Mouse (Mus musculus): ENCODE measurements around the gene Celsr1.

The Celsr1 gene

DNA sequence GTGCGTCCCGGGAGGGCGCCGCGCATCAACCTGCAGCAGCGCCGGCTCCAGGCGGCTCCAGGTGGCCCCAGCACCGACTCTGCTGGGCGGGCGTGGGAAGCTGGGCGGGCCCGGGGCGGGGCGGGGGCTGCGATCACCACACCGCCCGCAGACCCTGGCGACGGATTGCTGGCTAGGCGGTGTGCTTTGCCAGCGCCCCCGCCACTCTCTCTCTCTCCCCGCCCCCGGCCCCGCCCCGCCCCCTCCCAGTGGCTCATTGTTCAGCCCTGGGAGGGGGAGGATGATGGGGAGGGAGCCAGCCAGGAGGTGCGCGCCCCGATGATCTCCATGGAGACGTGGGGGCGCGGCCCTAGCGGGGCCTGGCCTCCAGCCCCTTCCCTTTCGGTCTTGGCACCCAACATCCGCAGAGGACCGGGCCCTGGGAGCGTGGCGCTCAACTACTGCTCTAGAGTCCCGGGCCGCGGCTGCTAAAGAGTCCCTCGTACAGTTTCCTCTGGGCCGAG is 495 bp upstream of the Celsr1 start:
- DNase-seq (ENCODE audit: low spot score), result no peak

DNA sequence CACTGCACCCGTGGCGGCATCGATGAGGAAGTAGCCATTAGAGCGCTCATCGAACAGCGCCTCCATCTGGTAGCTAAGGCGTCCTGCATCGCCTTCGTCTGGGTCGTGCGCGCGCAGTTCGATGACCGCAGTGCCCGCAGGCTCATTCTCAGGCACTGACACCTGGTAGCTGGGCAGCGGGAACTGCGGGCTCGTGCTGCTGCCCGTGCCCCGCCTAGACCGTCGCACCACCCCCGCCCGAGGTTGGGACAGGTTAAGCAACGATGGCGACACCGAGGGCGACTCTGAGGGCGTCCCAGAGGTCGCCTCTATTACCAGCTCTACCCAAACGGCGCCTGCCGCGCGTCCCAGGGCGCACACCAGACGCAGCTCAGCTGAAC is 776 bp downstream of the Celsr1 start:
- no peak for DNase-seq (ENCODE audit: low spot score)

DNA sequence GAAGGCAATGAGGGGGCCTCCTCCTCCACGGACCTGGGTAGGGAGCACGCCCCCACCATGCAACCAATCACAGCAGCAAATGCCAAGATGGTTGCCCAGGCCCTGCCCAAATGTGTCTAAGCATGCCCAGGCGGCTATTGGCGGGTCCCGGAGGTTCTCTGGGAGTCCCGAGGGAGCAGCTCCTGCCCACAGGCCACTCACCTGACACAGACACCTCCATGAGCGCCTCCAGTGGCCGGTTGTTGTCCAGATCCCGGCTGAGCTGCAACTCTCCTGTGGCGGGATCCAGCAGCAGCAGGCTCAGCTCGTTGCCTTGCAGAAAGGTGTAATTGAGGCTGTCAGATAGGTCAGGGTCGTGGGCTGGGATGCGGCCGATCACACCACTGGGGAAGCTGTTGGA is 3.6 kb downstream of the Celsr1 start:
- no peak for DNase-seq (ENCODE audit: low spot score)

DNA sequence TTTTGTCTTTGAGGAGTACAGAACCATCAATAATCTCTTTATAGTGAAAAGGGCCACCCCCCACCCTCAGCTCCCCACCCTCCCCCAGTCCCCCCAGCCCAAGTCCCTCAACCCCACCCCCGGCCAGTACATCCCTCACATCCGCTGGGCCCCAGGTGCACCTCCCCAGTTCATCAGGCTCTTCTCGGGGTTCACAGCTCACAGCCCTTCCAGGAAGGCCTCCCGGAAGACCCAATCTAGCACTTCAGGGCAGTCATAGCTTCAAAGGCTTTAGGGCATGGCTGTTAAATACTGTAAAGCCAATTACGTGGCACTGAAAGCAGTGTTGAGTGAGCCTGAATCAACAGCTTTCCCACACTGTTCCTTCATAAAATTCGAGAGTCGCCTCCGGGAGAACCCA is 5.7 kb downstream of the Celsr1 start:
- DNase-seq (ENCODE audit: low spot score), result no peak

DNA sequence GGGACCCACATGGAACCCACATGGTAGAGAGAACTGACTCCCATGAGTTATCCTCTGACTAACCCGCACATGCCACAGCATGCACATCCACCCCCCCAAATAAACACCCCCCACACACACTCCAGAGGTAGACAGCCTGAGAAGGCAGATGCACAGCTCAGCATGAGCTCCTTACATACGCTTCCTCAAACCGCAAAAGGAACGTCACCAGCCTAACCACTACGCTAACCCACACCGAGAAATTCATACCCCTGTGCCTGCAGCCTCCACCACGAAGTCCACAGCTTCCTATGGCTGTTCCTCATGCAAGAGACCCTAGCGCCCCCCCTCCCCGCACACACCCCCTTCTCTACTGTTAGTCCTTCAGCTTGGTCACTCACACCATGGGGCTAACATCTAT is 11.6 kb downstream of the Celsr1 start:
- no peak for DNase-seq (ENCODE audit: low spot score)

DNA sequence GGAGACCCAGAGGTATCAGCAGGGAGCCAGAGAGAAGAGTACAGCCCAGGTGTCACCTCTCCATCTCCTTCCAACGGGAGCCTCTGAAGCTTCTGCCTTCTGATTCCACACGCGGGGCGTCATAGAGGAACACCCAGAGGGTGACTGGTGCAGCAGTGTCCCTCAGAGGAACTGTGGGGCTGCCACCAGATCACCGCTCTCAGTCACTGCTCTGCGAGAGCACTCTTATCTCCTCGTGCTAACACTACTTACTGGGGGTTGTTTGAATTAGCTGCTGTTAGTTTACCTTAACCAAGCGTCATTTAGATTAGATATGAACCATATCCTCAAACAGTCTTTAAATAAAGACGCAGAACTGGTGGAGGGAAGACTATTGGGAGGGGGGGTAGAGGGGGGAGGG is 12.3 kb downstream of the Celsr1 start:
- DNase-seq (ENCODE audit: low spot score), result no peak

DNA sequence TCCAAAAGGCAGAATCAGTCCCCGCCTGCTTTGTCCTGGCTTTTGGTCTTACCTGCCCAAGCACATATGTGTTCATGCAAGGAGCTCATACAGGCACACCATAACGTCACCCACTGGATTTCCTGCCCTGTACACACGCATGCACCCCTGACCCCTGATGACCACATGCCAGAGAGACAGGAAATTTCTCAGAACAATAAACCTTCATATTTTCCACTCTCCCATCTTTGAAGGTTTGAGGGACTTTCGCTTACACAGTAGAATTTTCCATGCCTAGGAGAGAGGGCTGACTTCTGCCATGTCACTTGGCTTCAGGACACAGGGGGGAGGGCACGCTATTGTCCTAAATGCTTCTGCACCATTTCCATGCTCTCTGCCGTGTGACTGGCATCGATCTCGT is 13.6 kb downstream of the Celsr1 start:
- DNase-seq (ENCODE audit: low spot score), result no peak

DNA sequence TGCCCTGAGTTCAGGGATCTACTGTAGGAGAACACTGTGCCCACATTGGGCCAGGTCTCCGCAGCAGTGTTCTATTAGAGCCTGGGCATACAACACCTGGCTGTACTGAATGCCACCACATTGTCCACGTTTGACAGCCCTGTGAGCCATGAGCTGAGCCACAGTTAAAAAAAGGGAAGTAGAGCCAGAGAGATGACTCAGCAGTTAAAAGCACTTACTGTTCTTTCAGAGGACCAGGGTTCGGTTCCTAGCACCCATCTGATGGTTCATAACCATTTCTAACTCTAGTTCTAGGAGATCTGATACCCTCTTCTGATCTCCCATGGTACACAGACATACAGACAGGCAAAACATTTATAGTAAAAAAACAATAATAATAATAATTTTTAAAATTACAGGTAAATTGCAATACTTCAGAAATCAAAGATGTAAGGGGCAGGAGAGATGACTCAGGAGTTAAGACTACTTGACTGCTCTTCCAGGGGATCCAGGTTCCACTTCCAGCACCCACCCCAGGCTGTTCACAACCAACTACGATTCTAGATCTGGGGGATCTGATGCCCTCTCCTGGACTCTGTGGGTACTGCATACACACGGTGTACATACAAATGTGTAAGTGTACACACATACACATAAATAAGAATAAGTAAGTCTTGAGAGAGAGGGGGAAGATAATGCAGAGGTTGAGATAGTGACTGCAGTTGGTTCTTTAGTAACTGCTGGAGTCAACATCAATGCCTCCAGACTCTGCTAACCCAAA is 14.6 kb downstream of the Celsr1 start:
- no peak for DNase-seq (ENCODE audit: low spot score)

DNA sequence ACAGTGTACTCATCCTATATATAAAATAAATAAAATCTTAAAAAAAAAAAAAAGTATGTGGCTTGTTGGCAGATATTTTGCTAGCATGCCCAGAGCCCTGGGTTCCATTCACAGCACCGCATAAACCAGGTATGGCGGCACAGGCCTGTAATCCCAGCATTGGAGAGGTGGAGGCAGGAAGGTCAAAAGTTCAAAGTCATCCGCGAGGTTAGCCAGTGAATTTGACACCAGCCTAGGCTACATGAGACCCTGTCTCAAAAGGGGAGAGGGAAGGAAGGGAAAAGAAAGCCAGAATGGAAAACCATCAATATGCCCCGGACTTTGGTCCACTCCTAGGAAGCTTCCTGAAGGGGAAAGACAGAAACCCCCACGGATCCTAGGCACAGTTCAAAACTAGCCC is 16.2 kb downstream of the Celsr1 start:
- DNase-seq (ENCODE audit: low spot score), result no peak

DNA sequence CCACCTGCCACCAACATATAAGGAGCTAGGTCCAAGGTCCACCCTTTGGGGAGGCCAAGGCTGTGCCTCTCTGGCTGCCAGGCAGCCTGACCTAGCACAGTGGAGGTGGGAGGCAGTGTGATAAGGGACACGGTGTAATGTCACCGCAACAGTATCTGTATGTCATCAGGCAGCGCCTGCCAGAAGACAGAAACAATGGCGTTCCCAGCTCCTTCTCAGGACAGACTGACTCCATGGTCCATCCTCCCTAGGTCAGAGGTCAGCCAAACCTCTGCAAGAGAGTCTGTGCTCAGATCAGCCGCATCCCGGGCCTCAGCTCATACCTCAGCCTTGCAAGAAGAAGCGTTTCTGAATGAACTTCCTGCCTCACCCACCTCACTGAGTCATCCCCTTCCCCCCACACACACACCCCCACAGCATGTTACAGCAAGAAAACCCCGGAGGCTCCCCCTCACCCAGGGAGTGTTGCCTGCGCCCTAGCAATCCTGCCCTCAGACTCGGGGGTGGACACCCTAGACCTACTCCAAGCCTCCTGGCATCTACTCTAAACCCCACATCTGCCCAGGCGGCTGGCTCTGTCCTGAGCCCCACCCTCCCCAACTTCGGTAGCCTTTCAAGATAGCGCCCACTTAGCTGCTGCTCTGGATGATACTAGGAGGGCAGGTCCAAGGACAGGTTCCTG is 17.6 kb downstream of the Celsr1 start:
- DNase-seq (ENCODE audit: low spot score), result no peak

DNA sequence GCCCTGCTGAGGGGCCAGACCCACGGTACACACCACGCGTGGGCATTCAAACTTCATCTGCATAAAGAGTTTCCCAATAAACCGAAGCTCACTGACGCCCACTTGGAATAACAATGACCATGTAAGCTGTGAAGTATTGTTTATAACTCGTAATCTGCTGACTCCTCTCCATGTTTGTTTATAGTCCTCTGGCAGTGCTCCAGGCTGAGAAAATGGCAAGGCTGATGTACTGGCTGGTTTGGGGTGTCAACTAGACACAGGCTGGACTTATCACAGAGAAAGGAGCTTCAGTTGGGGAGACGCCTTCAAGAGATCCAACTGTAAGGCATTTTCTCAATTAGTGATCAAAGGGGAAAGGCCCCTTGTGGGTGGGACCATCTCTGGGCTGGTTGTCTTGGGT is 18.6 kb downstream of the Celsr1 start:
- DNase-seq (ENCODE audit: low spot score), result no peak

DNA sequence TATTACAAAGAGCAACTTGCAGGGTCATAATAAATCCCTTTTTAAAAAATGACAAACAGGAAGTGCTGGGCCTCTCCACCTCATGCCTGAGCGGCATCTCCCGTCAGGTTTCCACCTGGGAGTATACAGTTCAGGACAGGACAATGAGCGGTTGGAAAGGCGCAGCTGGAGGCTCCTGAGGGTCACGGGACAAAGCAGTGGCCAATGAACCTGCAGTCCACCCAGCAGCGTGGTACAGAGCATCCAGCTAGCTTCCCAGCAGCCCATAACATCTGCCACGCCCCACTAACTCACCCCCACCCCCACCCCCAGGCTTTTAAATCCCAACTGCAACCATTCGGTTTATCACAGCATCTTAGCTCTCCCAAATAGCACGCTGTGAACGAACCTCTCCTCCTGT is 19.9 kb downstream of the Celsr1 start:
- no peak for DNase-seq (ENCODE audit: low spot score)

DNA sequence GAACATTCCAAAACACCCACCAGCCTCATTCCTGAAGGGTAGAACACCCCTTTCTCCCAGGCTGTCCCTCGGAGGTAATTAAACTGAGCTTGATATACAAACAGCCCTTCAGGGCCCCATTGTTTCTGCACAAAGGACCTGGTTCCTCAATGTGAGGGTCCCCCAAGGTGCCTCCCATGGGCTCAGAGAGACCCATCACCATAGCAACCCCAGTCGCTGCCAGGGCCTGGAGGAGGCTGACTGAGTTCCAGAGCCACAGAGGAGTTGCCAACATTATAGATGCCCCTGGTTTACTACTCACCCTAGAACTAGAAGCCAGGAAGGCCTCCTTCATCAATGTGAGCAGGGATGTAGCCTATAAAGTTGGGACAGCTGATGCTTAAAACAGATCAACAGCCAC is 20.4 kb downstream of the Celsr1 start:
- no peak for DNase-seq (ENCODE audit: low spot score)

DNA sequence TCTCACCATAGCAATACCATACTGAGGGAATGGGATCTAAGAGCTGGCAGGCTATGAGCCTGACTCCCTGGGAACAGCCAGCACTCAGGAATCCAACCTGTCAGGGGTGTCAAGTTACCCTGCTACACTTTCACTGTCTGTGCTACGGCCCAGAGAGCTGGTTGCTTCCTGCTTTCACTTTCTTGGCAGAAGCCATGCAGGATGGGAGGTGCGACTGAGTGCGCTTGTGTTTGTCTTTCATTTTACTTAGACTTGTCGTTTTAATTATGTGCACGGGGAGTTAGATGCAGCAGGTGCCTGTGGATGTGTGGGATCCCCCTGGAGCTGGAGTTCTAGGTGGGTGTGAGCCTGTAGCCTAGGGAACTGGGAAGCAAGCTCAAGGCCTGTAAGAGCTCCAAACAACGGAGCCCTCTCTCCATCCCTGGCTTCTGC is 25.9 kb downstream of the Celsr1 start:
- DNase-seq (ENCODE audit: low spot score), result no peak

DNA sequence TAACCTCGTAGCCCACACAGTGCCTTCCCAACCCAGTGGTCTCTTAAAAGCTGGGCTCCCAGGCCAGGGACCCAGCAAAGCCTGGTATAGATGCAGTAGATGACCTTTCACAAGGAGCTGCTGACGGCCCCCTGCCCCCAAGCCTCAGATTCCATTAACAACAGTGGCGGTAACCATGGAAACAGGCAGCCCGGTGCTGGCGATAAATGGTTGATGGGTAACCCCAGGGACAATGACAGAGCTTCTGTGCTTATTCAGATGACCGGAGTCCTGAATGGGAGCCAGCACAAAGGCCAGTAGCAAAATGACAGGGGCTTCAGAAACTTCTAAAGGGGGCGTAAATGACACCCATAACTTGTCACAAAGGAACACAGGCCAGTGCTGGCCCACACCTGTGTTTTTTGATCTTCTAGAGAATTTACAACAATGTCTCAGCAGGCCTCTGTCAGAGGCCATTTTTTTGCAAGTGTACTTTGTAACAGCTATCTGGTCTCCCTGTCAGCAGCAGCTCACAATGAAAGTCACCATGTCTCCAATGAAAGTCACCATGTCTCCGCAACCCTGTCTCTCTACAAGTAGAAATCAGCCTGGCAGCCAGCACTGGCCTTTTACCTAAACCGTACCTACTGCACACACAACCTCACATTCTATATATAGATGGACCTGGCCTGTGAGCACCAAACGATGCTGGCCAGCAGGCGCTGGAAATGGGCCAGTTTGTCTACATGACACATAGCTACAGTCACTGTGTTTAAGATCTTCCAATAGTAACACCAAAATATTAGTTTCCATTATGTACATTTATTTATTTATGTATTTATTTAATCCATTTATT is 27.7 kb downstream of the Celsr1 start:
- DNase-seq (ENCODE audit: low spot score), result no peak

DNA sequence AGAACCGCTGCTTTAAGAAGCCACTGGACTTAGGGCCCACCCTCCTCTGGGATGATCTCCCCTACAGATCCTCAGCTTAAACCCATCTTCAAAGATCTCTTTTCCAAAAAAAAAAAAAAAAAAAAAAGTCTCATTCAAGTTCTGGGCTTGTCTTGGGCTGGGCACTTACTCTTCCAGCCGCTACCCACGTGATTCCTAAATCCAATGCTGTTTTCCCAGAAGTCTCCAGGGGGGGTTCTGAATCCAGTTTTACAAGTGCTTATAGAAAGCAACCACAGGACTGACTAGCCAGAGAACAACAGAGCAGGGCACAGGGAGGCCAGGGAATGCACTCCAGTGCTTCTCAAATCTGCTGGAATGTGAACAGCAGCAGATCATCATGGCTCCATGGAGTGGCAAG is 29.5 kb downstream of the Celsr1 start:
- no peak for DNase-seq (ENCODE audit: low spot score)

DNA sequence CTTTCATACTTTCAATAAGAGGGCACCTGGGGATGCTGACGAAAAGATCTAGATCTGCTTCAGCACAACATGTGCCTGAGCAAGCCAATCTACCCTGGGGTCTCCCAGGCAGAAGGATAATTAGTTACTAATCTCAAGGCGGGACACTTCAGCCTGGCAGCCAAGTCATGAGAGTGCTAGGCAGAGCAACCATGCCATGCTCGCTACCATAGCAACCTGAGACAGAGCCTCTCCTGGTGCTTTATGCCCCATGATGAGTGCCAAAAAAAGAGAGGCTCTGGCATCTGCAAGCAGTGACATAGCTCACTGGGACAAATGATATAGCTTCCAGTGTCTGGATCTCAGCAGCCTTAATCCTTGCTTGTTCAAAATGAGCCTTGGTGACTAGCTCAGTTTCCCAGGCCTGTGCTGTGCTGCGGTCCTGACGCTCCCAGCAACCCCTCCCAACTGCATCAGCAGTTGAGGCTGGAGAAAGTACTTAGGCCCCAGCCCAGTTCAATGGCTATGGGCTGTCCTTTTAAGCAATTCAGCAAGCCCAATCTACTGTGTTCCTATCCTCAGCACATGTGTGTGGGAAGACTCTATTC is 32.8 kb downstream of the Celsr1 start:
- DNase-seq (ENCODE audit: low spot score), result no peak

DNA sequence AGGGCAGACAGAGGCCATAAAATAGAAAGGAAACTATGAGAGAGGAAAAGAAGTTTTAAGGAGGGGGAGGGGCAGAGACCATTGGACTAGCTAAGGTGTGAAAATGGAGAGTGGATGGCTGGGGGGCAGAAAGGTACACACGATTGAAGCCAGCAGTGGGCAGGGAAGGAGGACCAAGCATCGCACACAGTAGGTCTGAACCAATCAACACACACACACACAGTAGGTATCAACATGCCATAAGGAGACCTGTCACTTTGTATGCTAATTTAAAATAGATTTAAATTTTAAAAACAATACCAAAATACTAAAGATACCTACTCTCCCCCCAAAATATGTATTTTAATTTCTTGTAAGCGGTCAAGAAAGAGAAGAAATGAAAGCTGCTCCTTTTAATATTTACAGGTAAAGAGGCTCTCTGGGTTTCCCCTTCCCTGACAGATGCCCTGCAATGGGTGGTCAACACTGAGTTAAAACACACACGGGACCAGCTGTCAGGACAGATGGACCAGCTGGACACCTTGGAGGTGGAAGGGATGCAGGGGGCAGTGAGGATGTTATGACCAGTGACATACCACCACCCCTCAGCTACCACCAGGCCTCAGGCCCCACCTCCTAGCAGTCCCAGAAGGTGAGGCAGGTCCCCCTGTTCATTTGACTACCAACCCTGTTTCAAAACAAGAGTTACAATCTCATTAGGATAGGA is 34.9 kb downstream of the Celsr1 start:
- no peak for DNase-seq (ENCODE audit: low spot score)

DNA sequence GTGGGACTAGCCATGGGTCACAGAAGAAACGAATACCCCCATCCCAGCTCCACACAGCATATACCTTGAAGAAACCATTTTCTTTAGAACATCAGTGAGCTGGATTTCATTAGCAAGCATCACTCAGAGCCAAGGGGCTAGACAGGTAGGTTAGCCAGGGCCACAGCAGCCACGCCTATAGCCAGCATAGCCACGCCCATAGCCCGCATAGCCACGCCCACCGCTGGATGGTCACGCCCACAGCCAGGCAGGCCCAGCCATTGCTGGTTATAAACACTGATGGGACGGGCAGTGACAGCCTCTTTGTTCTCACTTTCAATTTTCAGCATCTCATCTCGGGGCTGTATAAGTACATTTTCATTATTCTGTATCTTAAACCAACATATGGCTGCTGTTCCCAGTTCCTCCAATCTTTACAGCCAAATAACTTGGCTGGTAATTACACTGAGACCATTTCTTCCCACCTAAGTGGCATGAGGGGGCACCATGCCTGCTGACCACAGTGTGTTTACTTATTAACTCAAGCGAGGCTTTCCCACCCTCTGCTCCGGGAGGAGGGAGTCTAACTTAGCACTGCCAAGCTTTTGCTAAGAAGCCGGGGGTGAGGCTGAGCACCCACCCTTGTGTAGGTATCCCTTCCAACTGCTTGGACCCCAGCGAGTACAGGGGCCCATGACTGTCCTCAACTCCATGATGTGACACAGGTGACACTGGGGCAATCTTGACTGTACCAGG is 37.4 kb downstream of the Celsr1 start:
- no peak for DNase-seq (ENCODE audit: low spot score)

DNA sequence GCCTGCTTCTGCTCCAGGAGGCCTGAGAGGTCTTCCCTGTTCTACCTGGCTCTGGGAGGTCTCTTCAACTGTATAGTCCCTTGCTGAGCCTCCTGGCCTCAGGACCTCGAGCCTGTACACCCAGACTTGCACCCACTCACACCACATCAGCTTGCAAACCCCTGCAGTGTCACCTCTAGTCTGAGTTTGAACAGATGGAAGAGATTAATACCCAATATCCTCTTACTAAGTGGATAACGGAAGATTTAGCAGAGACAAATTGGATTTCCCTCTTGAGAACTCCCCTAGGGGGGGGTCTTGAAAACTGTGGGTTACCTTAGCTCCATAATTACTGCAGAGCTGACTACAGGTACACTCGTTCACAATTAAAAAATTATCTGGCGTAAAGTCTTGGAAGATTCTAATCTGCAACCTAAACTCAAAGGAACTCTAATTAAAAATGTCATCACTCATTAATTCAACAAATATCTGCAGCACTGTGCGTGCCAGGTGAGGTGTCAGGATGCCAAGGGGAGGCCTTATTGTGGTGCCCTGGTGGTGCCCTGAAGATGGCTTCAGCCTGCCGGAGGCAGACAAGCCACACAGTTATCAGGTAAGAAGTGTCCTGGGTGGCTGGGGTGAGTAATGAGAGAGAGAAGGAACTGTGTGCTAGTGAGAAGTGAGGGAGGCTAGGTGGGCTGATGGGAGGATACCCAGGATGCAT is 38.5 kb downstream of the Celsr1 start:
- DNase-seq (ENCODE audit: low spot score), result no peak
